Mouse (Mus musculus): ENCODE data around the gene Matn4.

Matn4 gene

DNA sequence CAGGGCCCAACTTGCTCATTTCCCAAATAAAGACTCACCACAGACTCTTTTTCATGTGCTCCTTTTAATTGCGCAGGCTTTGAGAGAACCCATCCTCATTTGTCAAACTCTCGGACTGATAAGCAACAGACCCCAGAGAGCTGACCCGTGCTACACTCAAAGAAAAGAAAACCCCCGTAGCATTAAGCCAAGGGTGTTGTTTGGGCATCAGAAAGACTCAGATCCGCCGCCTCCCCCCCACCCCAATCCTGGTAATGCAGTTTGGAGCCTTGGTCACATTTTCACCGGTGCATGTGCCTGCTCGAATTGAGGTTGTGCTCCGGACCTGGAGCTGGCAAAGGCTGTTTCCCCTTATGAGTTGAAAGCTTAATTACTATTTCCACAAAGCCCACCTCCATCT, at the start of gene Matn4:
Matn4 (minus strand) TSS at position 101 of the 400 bp plus-strand sequence.
- no peak for DNase-seq (ENCODE audit: low spot score)

DNA sequence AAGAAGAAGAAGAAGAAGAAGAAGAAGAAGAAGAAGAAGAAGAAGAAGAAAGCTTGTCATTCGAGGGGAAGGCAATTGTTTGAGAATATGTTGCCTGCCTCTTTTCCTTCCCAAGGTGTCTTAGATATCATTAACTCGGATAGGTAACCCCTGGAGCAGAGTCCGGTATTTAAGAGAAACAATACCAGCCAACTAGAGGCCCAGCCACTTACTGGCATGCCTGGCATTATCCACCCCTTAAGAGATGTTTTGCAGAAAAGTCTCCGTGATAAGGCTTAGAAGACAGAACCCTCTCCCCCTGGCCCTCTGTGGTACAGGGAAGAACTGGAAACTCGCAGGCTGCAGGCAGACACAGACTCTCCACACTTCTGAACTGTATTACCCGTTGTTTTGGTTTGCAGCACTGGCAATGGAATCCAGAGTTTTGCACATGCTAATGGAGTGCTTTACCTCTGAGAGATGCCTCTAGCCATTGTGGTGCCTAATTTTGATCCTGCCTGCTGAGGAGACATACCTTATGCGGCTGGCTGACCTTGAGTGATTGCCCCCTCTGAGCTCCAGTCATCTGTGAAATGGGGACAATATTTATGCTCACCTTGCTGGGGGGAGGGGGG, 49.0 kb upstream of the Matn4 start:
- no peak for DNase-seq (ENCODE audit: low spot score)

DNA sequence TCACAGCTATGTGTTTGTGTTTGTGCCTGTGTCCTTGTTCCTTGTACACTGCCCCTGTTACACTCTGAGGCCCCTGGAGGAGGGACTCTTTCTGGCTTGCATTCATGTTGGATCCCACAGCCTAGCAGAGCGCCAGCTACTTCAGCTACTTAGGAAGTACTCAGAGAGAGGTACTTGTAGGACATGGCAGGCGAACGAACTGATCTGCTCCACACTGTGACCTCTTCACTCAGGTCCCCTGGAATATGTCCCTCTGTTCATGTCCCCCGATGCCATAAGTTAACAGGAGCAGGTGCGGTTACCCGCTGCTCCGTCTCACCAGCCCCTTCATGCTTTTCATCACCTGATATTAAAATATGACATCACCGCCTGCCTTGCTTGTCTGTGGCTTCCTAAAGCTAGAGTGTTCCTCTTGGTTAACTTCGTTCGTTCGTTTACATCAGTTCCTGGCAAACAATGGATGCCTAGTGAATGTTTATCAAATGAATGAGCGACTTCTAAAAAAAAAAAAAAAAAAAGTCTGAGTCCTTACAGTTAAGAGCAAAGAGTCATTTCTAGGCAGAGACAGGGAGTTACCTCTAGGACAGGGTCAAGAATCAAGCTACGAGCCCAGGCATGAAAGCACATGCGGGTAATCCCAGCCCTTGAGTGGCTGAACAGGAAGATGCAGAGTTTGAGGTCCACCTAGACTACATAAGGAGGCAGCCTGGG, 48.2 kb upstream of the Matn4 start:
- DNase-seq (ENCODE audit: low spot score): no peak

DNA sequence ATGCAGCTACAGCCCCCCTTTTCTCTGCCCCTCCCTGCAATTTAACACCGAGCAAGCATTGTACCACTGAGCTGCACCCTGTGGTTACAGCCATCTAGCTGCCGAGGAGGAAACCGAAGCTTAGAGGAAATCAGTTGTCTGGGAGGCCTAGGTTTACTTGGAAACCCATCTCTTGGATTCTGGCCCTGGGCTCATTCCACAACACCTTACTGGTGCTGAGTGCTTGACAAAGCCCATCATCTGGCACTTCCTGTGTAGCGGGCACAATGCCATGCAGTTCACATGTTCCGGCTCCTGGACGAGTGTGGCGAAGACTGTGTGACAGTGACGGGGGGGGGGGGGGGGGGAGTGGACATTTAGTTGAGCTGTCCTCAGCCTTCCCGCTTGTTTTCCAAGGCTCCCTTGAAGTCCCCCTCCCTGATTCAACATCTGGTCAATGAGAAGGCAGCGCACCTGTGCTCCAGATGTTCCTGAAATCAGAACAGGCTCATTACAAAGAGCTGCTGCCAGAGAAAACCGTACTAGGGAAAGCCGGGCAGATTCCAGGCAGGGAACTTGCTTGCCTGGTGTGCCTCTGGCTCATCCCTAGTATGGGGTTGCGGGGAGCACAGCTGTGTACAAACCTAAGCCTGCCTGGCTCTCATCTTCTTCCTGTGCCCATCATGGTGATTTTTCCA, 47.2 kb upstream of the Matn4 start:
- no peak for DNase-seq (ENCODE audit: low spot score)

DNA sequence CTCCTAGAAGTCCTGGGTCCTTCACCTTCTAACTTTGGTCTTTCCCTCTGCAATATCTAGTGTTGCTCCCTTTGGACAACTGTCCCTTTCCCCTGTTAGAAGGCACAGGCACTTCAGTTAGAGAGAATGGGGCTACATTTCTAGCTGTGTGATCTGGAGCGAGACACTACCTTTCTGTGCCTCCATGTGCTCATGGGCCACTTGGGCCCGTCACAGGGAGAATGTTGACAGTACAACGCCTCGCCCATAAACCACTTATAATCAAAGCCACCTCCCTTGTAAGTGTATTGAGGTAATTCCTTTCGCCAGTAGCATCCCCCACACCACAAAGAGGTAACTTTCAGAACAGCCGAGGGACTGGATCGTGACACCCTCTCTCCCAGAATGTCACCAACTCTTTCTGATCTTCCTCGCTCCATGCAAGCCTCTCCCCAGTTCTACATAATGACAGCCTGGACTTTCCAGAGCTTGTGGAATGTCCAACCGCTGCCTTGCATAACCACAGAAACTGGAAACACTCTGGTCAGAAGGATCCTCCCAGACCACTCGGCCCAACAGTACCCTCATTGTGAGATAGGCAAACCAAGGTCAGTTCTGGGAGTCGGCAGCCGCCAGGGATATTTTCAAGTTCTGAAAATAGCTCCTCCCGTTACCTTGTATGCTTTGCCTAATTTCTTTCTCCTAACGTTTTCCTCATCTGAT, 44.5 kb upstream of the Matn4 start:
- DNase-seq (ENCODE audit: low spot score): no peak

DNA sequence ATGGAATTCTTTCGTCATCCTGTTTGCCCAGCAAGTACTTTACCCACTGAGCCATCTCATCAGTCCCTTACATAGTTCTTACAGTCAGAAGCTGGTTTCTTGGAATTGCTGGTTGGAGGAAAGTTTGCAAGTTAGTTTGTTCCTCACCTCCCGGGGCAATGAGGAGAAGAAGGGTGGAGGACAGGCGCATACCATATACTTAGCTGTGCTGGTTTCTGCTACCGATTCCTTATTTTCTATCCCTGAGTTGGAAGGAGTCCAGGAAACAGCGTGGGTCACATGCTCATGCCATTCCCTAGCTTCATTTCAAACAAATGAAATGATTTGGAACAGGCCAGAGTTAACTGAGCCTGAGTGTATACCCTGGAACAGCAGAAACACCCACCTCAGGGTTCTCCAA, 44.0 kb upstream of the Matn4 start:
- no peak for DNase-seq (ENCODE audit: low spot score)

DNA sequence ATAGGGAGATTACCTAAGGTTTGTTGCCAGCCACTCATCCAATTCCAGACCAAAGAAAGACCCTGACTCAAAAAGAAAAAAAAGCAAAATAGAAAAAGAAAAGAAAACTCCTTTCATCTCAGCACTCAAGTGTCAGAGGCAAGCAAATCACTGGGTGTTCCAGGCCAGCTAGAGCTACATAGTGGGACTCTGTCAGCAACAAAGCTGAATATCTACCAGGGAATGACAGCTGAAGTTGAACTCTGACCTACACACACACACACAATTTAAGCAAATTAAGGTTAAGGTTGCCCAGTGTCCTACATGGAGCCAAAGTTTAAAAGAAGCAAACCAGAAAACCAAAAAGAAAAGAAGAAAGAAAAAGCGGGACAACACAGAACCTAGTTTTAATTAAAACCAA, 43.2 kb upstream of the Matn4 start:
- no peak for DNase-seq (ENCODE audit: low spot score)

DNA sequence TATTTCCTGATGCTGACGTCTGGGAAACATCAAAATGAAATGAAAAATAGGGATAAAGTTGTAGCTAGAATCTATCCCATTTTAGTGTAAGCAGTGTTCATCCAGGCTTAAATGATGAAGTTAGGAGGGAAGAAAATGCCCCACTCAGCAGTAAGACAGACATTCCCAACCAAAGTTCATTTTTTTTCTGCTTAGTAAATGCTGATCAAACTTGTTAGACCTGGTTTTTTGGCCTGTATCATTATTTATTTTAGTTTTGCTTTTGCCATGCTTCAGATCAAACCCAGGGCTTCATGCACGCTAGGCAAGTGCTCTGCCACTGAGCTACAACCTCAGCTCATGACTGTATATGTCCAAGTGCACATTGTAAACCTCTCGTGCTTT, 41.1 kb upstream of the Matn4 start:
- DNase-seq (ENCODE audit: low spot score): no peak

DNA sequence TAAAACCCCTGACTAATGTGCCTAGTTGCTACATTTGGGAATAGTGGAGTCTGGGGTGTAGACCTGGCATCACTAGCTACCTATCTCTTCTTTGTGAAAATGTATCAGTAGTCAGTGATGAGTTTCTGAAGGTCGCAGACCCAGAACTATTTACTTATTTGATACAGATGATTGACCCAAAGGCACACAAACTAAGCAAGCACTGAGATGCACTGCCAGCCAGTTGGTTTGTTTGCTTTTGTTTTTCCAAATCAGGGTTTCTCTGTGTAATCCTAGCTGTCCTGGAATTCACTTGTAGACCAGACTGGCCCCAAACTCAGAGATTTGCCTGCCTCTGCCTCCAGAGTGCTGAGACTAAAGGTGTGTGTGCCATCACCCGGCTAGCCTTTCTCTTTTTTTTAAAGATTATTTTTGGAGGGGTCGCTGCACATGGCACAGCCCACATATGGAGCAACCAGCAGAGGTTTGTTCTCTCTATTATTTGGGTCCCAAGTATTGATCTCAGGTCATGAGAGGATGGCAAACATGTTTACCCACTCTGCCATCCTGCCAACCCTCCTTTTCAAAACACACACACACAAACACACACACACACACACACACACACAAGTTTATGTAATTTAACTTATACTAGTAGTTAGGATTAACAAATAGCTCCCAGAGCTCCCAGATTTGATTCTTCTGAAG, 40.6 kb upstream of the Matn4 start:
- DNase-seq (ENCODE audit: low spot score): no peak

DNA sequence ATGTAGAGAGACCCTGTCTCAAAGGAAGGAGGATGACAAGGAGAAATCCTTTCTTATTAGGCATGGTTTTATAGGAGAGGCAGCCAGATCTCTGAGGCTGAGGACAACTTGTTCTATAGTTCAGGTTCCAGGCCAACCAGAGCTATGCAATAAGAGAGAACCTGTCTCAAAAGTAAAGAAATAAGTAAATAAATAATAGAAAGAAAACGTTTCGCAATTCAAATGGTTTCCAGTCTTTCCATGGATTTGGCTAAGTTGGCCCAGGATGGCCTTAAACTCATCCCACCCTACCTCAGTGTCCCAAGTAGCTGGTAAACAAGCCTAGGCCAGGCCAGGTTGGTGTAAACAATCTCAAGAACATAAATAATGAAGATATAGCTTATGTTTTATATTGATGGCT, 39.7 kb upstream of the Matn4 start:
- no peak for DNase-seq (ENCODE audit: low spot score)

DNA sequence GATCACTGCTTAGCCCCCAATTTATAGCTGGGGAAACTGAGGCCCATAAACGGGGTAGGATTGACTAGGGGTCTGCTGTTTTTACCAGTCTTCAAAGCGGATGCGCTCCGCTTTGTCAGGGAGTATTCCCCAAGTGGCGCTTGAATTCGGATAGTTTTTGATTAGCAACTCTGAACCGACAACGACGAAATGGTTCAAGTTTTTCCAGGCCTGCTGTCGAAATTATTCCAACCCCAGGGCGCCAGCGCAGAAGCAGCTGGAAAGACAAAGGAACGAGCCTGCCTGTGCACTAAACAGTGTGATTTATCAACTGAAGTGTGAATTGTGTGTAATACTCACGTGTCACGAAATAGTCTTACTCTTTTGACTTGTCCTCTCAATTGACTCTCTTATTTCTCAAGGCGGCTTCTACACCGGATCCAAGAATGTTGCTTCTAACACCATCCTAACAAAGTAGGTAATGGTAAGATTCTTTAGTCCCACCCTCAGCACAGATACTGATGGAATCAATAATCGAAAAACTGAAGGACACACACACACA, 38.6 kb upstream of the Matn4 start, which contains the start of gene Sdc4:
Sdc4 (minus strand) TSS at position 428 of the 541 bp plus-strand sequence.
- DNase-seq (ENCODE audit: low spot score): no peak

DNA sequence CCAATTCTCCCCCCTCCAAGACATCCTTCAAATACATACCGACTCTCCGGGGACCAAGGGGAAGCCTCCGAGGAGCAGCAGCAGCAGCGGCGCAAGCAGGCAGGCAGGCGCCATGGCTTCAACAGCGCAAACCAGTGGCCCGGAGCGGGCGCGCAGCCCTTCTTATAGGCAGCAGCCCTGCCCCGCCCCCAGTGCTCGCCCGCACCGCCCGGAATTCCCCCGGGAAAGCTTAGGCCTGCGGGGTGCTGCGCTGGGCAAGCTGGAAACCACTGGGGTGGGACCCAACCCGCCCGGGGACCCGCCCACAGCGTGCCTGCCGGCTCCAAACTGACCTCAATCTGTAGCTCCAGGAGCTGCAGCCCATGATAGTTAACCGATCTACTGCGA, 38.1 kb upstream of the Matn4 start:
- peak; percentile 94 for DNase-seq (ENCODE audit: low spot score)

DNA sequence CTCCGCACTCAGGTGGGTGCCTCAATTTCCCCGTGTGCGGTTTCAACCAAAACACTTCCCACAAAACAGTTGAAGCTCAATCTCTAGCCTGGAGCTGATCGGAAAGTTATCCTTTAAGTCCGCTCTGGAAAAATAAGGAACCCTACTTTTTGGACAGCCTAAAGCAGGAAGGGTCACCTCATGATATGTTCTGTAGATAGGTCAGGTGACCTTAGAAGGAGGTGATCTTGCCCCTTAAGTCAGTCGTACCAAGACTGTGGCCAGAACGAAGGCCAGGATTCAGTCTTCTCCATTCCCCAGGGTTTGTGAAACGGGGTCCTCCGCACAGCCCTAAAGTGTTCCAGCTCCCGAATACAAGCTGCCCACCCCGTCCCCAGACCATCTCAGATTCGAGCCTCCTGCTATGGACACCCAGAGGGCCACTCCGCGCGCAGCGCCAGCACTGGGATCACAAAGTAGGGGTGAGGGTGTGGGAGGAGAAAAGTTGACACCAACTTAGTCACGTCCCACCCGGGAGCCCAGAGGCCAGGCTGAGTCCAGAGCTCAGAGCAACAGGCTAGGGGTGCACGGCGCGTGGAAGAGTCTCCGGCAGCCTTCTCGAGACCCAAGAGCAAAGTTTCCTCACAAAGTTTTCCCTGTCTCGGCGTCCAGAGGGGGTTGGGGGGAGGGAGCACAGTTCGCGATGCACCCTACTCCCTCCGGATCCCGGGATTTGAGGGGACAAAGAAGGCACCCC, 37.5 kb upstream of the Matn4 start:
- peak; percentile 58 for DNase-seq (ENCODE audit: low spot score)

DNA sequence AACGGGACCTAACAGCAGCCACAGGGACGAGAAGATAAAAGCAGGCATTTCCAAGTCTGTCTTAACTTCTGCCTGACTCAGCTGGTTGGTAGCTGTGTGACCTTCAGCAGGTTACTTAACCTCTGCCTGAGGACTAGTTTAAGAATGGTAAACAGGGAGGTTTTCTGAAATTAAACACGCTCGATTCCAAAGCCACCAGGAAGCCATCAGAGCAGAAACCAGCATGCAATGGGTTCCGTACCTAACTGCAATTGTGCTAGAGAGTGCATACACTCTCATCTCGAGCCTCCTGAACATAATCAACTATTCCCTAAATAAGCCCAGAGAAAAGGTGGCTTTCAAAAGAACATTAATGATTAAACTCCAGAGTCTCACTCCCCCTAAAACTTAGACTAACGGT, 36.8 kb upstream of the Matn4 start:
- DNase-seq (ENCODE audit: low spot score): no peak

DNA sequence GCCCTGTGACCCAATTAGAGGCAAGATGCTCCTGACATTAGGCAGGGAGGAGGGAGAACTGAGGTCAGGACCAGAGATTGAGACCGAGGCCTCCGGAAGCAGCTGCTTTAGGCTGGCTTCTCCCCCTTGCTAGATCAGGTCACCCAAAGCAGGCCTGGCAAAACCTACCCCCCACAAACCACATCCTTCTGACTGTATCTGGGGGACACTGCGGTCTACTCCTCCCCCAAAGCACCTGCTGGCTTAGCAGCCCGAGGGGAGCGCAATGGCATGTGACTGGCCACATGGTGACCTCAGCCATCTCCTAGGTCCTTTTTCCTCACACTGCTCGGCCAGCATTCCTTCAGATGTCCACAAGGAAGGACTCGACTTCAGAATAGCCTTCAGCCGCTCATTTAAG, 36.2 kb upstream of the Matn4 start:
- DNase-seq (ENCODE audit: low spot score): no peak

DNA sequence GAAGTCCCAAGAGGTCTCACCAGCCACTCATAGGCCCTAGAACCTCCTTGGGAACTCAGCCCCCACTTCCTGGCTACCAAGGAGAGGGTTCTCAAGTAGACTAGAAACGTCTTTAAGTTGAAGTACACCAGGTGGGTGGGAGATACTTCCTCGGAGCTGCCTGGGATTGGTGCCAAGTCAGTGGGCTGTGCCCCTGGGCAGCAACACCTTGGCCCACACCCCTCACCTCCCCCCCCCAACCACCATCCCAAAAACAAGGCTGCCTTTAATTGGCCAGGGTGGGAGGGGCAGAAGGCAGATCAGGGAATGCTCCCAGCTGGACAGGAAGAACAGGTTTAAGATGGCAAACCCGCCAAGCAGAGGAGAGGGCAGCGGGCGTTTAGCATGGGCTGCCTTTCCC, 35.4 kb upstream of the Matn4 start:
- DNase-seq (ENCODE audit: low spot score): no peak

DNA sequence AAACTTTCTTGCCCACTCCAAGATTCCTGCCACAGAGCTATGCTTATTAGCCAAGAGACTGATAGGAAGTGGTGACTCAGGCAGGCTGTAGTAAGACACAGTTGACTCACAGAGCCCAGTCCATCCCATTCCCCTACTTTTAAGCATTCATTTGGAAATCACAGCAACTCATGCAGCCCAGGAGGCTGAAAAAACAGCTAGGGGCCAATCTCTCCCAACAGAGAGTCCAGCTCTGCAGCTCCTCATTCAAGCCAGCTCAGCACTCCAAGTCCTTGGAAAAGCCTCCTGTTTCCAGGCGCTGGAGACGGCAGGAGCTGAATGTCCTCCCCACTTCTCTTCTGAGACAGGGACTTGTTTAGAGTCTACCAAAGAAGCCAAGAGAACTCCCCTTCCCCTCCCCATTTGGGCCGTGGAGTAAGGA, 34.1 kb upstream of the Matn4 start:
- DNase-seq (ENCODE audit: low spot score): no peak

DNA sequence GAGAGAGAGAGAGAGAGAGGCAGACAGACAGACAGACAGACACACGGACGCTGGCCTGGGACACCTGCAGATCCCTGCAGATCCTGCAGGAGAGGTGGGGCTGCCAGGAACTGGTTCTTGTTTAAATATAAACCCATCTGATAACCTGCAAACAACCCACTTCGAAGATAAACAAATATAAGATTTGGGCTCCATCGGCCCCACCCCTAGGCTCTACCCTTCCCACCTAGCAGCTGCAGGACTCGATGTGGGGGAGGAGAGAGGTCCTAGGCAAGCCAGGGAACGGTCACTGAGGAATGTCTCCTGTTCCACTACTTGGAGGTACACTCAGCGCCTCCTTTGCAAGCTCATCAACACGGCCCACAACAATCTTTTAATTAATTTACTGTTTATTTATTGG, 33.3 kb upstream of the Matn4 start:
- DNase-seq (ENCODE audit: low spot score): no peak

DNA sequence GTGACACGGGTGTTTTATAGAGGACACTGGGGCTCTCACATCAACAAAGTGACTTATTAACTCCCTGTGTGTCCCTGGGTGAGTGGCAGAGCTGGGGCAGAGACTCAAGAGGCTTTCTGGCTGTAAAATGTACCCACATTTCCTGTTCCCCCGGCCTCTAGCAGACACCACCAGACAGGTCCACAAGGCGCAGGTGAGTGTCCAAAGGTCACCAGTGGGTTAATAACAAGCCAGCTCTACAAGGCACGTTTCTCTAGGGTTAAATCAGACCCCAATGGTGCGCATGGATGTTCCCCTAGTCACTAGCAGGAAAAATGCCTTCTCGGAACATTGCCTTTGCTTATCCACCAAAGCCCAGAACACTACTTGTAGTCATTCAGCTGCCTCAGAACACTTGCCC, 32.8 kb upstream of the Matn4 start:
- DNase-seq (ENCODE audit: low spot score): no peak

DNA sequence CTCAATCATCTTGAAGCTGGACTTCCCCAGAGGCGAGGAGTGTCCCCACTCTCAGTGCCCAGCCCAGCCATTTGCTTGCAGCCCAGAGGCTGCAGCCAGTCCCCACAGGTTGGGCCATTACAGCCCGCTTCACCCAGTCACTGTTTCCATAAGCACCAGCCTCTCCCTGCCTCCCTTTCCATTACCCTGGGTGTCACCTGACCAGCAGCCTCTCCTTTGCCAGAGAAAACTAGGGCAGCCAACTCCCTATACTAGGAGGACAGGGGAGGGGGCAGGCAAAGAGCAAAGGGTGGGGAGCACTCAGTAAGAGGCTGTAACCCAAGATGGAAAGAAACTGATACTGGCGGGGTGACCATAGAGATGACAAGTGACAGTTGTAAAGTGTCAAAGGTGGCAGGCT, 32.0 kb upstream of the Matn4 start:
- DNase-seq (ENCODE audit: low spot score): no peak

DNA sequence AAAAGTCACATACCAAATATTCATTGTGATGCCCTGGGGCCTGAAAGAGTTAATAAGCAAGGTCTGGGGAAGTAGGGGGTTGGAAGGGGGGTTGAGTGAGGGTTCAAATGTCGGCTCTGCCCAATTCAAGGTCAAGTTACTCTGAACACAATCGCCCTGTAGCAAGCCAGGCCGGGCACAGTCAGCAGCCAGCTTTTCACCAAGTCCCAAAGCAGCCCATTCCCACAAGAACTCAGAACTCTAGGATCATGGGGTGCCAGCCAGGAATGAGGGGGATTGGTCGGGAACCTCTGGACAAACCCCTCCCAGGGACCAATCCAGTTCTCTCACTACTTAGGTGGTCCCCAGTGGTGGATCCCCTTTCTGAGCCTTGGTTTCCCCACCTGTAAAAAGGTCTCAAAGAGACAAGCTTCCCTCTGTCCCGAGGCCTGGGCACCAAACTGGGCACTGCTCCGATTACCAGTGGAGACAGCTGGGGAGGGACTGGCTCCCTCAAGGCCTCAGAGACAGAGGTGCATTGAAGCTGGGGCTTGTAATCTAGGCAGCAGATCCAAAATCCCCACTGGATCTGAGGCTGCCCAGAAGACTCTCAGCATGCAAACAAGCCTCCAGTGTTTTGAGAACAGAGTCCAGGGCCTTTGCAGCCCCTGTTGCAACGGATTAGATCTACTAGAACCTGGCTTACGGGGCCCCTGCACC, 31.4 kb upstream of the Matn4 start:
- no peak for DNase-seq (ENCODE audit: low spot score)

Data from ovary, postnatal 36 days (tissue).